Mouse (Mus musculus) ZHBTc4 (cell line): ENCODE data around the gene Tgfbr3.
A peak's percentile ranks its signal among the peaks of the same experiment; 100 is the strongest.
"Not testable (repeated sequence)": the region's sequence is repeated elsewhere in the genome, so short reads cannot be mapped to it uniquely, and the experiment has no call there.

Source experiments
- DNase-seq: peaks from one replicate; pipeline ENCODE4 v3.0.0-alpha.2; 2011; ENCODE audit warnings: low read depth, low spot score

Gene Tgfbr3

DNA sequence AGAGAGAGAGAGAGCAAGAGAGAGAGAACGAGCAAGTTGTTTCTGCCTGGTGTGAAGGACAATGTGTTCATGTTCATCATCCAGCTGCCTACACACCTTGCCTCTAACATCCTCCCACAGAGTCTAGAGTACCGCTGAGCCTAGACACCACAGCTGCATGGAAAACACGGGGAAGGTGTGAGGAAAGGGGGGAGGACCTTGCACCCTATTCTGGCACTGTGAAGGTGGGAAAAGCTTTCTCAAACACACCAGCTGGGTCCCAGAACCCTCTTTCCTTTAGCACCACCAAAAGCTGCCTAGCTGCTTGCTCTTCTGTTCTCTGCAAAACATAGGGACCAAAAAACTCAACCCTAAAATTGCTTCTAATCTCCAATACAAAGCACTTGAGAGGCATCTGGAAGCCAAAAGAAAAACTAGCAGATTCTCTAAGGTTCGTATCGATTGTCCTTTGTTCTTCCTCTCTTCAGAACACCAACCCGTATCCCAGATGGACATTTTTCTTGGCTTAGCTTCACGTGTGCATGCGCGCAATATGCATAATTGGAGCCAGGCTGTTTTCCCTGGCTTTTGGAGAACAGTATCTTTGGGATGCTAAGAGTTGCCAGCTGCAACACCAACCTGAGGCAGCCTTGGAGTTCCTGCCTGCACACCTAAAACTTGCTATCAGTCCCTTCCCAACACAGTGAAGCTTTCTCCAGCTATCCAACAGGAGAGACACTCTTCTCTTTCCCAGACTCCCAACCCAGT lies 6.7 kb downstream of the Tgfbr3 start:
- DNase-seq: no peak

DNA sequence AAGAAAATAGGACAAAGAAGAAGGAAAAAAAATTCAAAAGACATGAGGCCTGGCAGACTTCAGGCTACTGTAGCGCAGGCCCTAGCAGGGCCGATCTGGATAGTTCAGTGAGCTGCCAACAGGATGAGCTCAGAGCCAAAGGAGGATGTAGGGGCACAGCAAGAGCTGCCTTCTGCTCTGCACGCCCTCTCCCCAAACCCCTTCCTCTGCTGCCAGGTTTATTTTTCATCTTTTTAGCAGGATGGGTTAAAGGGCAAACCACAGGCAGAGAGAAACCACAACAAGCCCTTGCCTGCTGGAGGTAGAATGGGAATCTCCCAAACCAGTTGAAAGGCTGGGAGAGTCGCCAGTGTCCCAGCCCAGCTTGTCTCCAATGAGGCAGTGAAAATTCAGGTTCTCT lies 10.2 kb downstream of the Tgfbr3 start:
- no peak for DNase-seq

DNA sequence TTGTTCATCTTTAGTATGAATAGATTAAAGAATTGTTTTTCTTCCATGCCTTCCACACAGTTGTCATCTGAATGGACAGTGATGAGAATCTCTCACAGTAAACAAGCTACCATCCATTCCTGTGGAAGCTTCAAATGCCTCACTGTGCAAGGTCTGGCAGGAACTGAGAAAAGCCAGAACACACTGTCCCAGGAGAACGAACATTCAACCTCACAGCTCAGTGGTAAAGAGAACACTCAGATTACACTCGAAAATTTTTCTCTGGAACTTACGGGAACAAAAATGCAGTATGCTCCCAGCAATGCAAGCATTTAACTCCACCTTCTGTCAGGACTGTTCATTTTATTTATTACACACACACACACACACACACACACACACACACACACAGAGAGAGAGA lies 13.2 kb downstream of the Tgfbr3 start:
- no peak for DNase-seq

DNA sequence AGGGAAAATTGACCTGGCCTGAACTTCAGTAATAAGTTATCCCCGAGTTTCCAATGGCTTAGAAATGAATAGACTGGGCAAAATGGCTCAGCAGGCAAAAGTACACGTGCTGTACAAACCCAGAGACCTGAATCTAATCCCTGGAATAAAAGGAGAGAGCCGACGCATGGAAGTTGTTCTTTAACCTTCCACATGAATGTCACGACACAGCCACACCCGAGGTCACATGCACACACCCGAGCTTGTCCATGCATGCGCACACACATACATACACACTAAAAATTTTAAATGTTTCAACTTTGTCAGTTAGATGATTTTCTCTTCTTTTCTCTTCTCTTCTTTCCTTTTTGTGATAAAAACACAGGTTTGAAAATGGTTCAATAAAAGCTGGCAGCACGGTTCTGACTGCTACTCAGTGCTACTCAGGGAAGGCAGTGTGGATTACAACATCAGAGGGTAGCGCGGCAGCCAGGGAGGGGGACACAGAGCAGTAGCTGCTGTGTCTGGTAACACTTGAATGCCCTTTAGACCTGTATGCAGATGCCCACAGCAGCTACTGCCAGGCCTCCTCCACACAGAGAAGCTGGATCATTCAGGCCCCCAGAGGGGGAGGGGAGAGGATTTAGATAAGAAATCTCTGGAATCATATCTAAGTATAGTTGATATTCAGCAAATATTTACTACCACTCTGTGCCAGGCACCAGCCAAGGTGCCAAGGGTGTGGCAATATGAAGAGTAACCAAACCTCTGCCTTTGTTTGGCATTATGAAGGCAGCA lies 17.0 kb downstream of the Tgfbr3 start:
- no peak for DNase-seq

DNA sequence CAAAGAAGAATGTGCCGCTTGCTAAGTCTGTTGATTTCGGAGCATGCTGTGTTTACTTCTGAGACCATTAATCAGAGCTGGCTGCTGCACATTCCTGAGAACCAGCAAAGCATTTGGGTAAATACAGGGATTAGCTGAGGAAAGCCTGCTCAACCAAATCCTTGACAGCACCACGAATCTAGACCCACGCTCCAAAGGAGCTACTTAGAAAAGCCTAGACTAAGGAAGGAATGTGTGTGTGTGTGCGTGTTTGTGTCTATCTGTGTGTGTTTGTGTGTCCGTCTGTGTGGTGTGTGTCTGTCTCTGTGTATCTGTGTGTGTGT lies 20.5 kb downstream of the Tgfbr3 start:
- no peak for DNase-seq

DNA sequence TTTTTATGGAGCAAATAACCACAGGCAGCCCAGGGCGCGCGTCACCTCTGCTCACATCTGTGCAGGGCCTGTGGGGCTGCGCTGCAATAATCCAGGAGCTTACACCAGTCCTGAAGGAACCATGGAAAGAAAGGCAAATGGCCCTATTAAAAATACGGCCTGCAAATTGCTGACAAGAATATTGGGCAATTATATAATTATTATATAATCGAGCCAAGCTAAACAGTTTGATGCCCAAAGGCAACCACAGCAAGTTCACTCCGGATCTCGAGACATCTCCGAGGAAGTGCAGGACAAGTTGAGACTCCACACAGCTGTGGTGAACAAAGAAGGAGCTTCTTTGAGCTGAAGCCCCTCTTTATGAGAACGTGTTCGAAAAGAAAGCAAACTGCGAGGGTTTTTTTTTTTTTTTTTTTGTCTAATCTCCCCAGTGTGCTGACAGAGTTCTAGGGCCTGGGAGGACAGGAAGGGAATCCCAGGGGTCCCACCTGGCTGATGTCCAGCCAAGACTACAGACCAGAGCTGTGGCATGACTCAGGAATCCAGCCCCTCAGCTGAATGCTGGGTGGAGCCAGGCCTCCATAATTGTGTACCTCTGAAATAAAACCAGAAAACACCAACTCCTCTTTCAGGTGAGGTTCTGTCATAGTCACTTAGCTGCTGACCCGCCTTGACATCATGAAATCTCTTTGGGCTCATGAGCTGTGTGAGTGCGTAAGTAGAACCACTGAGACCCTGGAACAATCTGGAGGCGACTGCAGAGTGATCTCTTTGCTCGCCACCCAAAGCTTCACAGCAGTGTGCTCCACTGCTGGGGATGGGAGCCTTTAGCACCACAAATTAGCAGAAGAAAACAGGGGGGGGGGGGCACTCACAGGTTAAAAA lies 21.1 kb downstream of the Tgfbr3 start:
- DNase-seq: no peak

DNA sequence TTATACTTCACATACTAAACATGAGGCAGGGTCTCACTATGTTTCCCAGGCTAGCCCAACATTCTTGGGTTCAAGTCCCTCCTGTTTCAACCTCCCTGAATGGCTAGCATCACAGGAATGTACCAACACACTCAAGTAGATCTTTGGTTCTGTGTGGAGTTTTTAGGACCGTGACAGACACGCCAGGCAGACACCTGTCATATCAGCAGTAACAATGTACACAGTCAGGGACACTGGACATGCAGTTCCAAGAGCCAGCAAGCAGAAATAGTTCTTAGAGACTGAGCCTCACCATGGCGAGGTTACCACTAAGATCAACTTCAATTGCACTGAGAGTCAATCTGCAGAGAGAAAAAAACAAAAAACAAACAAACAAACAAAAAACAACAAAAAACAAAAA lies 22.9 kb downstream of the Tgfbr3 start:
- no peak for DNase-seq

DNA sequence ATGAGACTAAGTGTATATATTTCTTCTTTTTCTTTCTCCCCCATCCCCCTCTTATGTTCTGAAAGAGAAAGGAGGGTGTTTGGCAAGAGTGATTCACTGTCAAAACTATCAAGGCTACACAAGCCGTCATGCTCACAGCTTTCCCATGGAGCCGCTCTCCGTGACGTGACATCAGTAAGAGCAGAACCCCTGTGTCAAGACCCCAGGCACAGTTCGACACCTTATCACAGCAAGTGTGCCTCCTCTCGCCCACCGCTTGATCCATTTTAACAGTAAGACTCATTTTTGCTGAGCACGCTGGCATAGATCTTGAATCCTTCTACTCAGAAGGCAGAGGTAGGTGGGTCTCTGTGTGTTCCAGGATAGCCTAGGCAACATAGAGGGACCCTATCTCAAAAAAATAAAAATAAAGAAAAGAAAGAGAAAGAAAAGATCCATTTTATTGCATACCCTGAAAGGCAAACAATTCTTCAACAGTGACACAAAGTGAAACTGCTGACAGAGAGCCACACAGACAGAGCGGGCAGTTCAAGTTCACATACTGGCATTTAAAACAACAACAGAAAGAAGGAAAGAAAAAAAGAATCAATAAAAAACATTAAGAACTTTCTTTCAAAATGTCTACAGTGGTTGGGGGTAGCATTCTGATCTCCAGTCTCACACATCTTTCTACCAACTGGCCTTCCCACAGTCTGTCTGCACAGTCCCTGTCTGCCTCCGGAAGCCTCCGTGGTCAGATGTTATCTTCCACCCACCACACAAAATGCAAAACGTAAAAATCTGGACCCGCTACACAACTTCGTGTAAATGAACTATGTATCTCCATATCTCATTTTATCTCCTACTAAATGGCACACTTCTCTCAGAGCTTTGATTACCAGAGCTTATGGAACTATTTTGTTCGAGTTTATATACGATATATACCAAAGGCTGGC lies 24.7 kb downstream of the Tgfbr3 start:
- DNase-seq: no peak

DNA sequence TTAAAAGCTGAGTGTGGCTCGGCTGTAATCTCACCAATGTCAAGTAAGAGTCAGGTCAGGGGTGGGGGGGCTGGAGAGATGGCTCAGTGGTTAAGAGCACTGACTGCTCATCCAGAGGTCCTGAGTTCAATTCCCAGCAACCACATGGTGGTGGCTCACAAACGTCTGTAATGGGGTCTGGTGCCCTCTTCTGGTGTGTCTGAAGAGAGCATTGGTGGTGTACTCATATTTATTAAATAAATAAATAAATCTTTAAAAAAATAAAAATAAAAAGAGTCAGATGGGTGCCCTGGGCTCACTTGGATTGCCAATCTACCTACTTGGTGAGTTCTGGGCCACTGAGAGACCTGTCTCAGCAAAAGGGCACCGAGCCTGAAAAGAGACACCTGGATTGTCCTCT lies 25.6 kb downstream of the Tgfbr3 start:
- DNase-seq: no peak

DNA sequence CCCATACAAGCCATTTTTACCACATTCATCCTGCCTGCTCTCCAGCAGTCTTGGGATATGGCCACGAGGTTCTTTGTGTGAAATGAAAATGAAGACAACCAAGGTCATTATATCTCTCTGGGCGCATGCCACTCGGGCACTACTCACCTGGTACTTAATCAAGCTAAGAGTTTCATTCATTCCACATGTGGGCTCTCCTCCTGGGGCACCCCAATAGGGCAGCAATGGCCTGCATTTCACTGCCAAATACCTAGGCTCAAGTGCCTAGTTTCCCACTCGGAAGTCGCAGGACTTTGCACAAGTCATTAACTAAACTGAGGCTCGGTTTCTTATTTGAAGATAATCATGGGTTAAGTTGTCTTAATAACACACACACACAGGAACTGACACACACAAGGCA lies 27.5 kb downstream of the Tgfbr3 start:
- DNase-seq: no peak

DNA sequence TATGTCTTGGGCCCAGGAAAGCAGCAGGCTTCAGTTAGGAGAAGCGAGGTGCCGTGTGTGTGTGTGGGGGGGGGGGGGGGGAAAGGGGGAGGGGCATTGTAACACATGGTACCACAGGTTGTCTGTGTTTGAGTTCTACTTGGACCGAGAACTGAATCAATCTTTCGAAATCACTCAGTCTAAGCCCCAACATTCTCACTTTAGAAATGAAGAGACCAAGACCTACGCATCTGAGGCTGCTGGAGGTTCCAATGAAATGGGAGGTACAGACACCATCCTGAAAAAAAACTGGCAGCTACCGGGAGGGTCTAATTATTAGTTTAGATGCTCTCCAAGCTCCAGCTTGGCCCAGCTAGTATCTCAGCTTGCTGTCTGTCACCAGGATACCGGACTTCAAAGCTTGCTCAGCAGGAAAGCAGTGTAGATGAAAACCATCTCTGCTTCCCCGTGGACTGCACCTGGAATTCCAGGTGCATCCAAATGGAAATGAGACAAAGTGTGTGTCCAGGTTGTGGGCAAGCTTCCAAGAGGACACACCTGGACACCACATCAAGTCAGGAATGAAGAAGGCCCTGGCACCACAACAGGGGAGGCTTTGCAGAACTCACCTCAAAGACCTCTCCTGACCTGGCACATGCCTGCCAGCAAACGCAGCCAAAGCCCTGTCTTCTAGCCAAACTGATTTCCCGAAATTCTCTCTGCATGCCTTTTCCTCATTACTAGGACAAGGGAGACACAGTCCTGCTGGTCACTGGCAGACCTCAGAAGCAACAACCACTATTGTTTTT lies 28.5 kb downstream of the Tgfbr3 start:
- no peak for DNase-seq

DNA sequence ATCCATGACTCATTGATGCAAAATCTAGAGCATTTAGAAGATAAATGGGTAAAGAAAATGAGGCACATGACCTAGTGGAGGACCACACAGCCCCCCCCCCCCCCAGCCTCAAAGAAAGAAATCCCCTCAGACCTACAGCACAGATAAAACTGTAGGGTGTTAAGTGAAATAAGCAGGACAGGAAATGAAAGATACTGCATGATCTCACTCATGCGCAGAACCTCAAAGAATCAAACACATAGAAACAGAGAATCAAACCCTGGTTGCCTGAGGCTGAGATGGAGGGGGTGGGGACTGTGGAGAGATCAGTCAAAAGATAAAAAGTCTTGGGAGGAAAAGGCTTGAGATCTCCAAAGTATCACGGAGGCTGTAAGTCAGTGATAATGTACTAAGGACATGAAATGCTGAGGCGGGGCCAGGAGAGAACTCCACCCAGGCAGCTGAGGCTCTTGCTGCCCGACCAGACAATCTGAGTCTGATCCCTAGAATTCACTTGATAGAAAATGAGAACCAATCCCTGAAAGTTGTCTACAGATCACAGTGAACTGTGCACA lies 29.9 kb downstream of the Tgfbr3 start:
- no peak for DNase-seq

DNA sequence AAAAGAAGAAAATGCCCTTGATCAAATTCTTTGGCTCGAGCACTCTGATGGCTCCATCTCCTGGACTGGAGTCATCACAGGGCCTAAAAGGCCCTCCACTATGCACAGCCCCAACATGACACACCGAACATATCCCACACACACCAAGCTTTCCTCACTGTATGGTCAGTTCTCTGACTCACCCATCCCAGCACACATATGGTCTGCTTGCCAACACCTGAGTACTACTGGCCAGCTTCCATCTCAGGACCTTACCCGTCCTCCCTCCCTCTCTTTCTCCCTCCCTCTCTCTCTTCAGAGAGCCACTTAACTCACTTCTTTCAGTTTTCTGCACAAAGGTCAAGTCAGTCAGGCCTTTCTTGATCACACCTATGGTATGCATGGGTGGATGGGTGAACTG lies 36.0 kb downstream of the Tgfbr3 start:
- no peak for DNase-seq

DNA sequence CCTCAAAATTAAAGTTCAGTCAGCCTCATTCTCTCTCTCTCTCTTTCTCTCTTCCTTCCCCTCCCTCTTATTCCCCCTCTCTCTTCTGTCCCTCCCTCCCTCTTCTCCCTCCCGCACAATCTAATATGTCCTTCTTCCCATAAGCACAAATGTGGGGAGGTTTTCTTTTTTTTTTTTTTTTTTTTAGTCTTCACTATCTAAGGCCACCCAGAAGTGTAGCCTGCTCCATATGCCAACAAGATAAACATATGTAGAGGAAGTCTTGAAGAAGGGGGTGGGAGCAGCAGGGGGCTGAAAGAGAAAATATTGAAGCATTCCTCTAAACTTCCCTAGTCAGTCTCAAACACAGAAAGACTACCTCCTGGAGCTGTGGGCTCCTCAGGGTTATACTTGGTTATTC lies 37.0 kb downstream of the Tgfbr3 start:
- no peak for DNase-seq

DNA sequence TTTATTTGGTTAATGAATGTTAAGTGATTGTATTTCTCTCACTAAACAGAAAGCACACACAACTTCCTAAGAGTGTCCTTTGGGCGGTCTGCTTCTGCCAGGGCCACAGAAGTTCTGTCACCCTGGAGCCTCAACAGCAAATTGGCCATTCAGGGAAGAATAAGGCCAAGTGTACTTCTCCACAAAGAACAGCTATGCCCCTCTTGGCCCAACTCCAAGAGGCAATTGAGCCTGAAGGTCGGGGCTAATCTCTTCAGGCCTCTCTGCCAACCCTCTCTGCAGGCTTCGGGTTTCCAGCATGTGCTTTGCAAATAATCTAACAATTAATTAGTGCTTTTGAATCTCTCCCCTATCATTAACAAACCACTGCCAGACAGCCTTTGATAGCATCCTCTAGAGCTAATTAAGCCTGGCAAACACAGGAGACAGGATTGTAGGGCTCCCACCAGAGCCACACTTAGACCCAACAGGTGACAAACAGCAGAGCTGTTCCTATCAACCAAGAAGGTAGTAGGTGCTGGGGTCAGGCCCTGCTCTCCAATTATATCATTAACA lies 37.6 kb downstream of the Tgfbr3 start:
- no peak for DNase-seq

DNA sequence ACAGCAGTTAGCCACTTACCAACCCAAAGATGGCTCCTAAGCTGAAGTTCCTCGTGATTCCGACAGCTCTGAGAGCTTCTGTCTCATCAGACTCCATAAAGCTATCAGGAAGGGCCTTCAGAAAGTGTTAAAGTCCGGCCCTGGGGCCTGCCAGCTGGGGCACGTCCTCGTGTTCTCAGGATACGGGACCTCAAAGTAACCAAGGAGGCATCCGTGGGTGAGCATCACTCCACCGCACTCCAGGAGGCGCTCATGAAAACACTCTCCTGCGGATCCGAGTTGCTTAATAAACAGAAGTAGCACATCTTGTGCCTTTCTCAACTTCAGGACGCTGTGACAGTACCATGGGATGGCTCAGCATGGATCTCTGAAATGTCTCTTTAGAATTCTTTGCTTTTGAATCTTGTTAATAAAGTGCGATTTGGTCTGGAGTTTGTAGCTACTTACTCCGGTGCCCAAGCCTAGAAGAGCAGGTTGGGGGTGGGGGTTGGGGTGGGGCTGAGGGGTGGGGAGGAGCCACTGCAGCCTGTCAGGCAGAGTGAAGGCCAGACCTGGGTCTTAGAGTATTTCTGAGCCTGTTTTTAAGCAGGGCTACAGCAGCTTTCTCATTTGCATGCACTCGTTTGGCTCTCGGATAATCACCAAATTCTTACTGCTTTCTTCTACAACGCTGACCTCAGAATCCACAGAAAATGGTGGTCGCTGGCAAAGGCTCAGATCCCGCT lies 38.7 kb downstream of the Tgfbr3 start:
- peak; percentile 46 for DNase-seq

DNA sequence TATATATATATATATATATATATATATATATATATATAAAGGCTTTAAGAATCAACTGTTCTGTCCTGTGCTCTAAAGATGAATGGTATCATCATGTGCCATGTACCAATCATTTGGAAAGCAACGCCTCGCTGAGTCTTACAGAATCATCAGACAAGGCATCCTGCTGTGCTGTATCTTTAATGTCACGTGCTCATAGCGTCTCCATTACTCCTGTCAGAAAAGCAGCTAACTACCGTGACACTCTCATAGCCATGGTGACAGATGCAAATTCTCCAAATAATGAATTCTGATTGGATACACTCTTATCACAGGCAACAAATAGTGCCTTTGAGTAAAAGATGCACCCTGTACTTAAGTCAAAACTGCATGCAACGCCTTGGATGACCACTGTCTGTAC lies 40.7 kb downstream of the Tgfbr3 start:
- no peak for DNase-seq

DNA sequence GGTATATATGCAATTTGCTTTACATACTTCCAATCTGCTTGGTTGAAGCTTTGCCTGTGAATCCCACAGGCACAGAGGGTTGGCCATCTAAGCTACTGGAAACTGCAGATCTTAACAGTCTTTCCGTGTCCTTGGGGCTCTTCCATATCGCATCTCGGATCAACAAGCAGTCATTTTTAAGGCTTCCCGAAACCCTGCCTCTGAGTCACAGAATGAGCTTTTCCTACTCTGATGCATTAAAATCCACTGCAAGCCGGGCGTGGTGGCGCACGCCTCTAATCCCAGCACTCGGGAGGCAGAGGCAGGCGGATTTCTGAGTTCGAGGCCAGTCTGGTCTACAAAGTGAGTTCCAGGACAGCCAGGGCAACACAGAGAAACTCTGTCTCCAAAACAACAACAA lies 41.1 kb downstream of the Tgfbr3 start:
- DNase-seq: not testable (repeated sequence)

DNA sequence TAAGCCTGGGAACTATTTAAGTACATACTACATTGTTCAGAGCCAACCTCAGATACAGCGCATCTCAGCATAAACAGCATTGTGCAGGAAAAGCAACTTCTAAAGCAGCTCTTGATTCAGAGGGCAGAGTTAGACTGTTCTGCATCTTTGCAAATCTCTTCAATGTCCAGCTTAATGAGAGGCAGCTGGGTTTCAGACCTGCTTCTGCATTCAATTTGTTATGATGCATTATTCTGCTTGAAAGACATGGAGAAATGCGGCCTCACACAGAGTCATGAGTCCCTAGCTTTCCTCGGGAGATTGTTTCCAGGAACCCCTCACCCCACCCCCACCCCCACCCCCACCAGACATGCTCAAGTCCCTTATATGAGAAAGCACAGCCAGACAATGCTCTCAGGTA lies 41.6 kb downstream of the Tgfbr3 start:
- DNase-seq: no peak
